10 mouse cellular contexts compared by ENCODE assay signal in the genomic region with DNA sequence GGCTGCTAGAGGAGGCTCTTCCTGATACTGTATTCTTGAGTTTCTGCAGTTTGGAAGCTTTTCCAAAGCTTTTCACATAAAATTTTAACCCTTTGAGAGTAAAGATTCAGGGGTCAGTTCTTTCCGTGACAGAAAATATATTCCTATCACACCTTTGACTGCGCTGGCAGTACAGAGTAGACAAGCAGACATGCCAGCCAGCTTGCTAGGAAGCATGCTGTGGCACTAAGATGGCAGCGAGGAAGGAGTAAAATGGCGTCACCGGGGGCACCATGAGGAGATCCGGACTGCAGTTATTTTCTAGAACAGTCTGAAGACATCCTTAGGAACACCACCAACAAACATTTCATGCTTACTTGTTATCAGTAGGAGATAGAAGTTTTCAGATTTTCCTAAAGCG. TPM values are rescaled to one million over a fixed set of nuclear protein-coding genes. Genes with fewer than 3 reads are reported as not detected.
DNase-seq lines count a peak whose midpoint lies in the region; ATAC-seq and TF ChIP-seq lines count a peak whose summit lies in the region.
"Had no signal": no experiment of that assay in that cellular context is flagged by ENCODE, and none has a peak within 500 bp of the region (broad histone marks: within the 10 kb centered on the region; RNA-seq: fewer than 3 reads in every experiment).

No protein-coding gene starts in this region.

- no peak for TF ChIP-seq CTCF in layer of hippocampus, adult 2 months (conservative IDR thresholded peaks at IDR 0.05)
- no peak for TF ChIP-seq CTCF in forebrain, postnatal 0 days (IDR thresholded peaks at IDR 0.05; ENCODE audit: low read depth)
- no peak for TF ChIP-seq CTCF in midbrain, postnatal 0 days (IDR thresholded peaks at IDR 0.05)

- no peak overlapping the region for H3K9ac ChIP-seq in embryonic facial prominence, embryonic 12.5 days
- H3K9ac ChIP-seq in forebrain, postnatal 0 days = peak overlapping the region; percentile 7; the same call in 1 of the 2 replicates
- H3K9ac ChIP-seq in midbrain, postnatal 0 days (replicated peaks; ENCODE audit: low read length, poor library complexity, severe bottlenecking) = peak overlapping the region; percentile 9; the same call in 1 of the 2 replicates

- H3K4me2 ChIP-seq in embryonic facial prominence, embryonic 12.5 days (replicated peaks) = peak overlapping the region; percentile 30
- peak overlapping the region; percentile 41 for H3K4me2 ChIP-seq in forebrain, postnatal 0 days (ENCODE audit: low read depth)
- peak overlapping the region; percentile 43 for H3K4me2 ChIP-seq in midbrain, postnatal 0 days (ENCODE audit: low read depth, low read length, poor library complexity, severe bottlenecking)

- ATAC-seq in embryonic facial prominence, embryonic 12.5 days (ENCODE audit: insufficient number of reproducible peaks, insufficient read depth, low FRiP score, low TSS enrichment) = no peak
- ATAC-seq in forebrain, postnatal 0 days = no peak
- ATAC-seq in midbrain, postnatal 0 days (ENCODE audit: low FRiP score) = no peak
- ATAC-seq in cerebellum, adult (ENCODE audit: insufficient number of reproducible peaks, low FRiP score, low TSS enrichment) = no peak

- no peak for DNase-seq in layer of hippocampus, adult 2 months (ENCODE audit: low spot score in 2 of 2)
- no peak for DNase-seq in layer of hippocampus, adult 9-10 months (ENCODE audit: low spot score)
- no peak for DNase-seq in forebrain, postnatal 0 days
- no peak for DNase-seq in midbrain, postnatal 0 days (ENCODE audit: low spot score)
- no peak for DNase-seq in frontal cortex, postnatal 25 days (ENCODE audit: low spot score in 2 of 2)
- DNase-seq: kidney, postnatal 36 days; left cerebral cortex, postnatal 4 days had no signal

- no peaks in the 10 kb centered on the region for H3K36me3 ChIP-seq in embryonic facial prominence, embryonic 12.5 days
- no peaks in the 10 kb centered on the region for H3K36me3 ChIP-seq in forebrain, postnatal 0 days (ENCODE audit: insufficient read depth)
- H3K36me3 ChIP-seq in midbrain, postnatal 0 days (ENCODE audit: insufficient read depth, low read length) = no peaks in the 10 kb centered on the region; the same call in 1 of the 2 replicates

- peak overlapping the region; percentile 93 for H3K27ac ChIP-seq in layer of hippocampus, adult 2 months
- H3K27ac ChIP-seq in embryonic facial prominence, embryonic 12.5 days = peak overlapping the region; percentile 77
- H3K27ac ChIP-seq in forebrain, postnatal 0 days (ENCODE audit: low read depth, low read length) = no peak overlapping the region
- H3K27ac ChIP-seq in midbrain, postnatal 0 days (ENCODE audit: low read depth, low read length) = peak overlapping the region; percentile 34

- peak overlapping the region; percentile 68 for H3K4me3 ChIP-seq in layer of hippocampus, adult 2 months
- no peak overlapping the region for H3K4me3 ChIP-seq in embryonic facial prominence, embryonic 12.5 days
- peak overlapping the region; percentile 22; the same call in 1 of the 2 replicates for H3K4me3 ChIP-seq in forebrain, postnatal 0 days (ENCODE audit: low read depth, low read length)
- H3K4me3 ChIP-seq in midbrain, postnatal 0 days (ENCODE audit: low read depth, low read length) = peak overlapping the region; percentile 25
- H3K4me3 ChIP-seq: erythroblast, embryonic 14.5 days had no signal

- H3K27me3 ChIP-seq in embryonic facial prominence, embryonic 12.5 days = no peaks in the 10 kb centered on the region
- no peaks in the 10 kb centered on the region for H3K27me3 ChIP-seq in forebrain, postnatal 0 days (ENCODE audit: insufficient read depth, low read length)
- no peaks in the 10 kb centered on the region for H3K27me3 ChIP-seq in midbrain, postnatal 0 days (ENCODE audit: insufficient read depth, low read length)

- H3K4me1 ChIP-seq in embryonic facial prominence, embryonic 12.5 days = peaks cover 39% of the 10 kb centered on the region; the same call in 1 of the 2 replicates
- H3K4me1 ChIP-seq in forebrain, postnatal 0 days (ENCODE audit: insufficient read depth) = peaks cover 9% of the 10 kb centered on the region
- H3K4me1 ChIP-seq in midbrain, postnatal 0 days (ENCODE audit: insufficient read depth, low read length) = peaks cover 16% of the 10 kb centered on the region

- 87% methylated on average over 7 of the region's 7 CpGs for WGBS in embryonic facial prominence, embryonic 12.5 days
- 85% methylated on average over 7 of the region's 7 CpGs for WGBS in forebrain, postnatal 0 days
- WGBS in midbrain, postnatal 0 days = 85% methylated on average over 7 of the region's 7 CpGs

- H3K9me3 ChIP-seq in embryonic facial prominence, embryonic 12.5 days = no peaks in the 10 kb centered on the region
- no peaks in the 10 kb centered on the region for H3K9me3 ChIP-seq in forebrain, postnatal 0 days (ENCODE audit: low read length)
- H3K9me3 ChIP-seq in midbrain, postnatal 0 days (ENCODE audit: low read length) = no peaks in the 10 kb centered on the region

RNA-seq across cellular contexts. Expression of a gene that starts 55.9 kb away (rescaled TPM):
- 10 to 100 TPM; 62.9 to 66.3 TPM for total RNA-seq in layer of hippocampus, adult 2 months (2021)
- 110 TPM in 2 replicates for polyA plus RNA-seq in embryonic facial prominence, embryonic 12.5 days (2016; fragmentation: Nextera tagmentation; extraction: Ambion mirVana)
- total RNA-seq in forebrain, postnatal 0 days (2014; rRNA removed) = 43.7 and 44.5 TPM in 2 replicates
- polyA plus RNA-seq in forebrain, postnatal 0 days (2015; fragmentation: Nextera tagmentation; extraction: Ambion mirVana) = 31.4 and 36.7 TPM in 2 replicates
- 47.9 and 65.3 TPM in 2 replicates for total RNA-seq in midbrain, postnatal 0 days (2014; rRNA removed)
- polyA plus RNA-seq in midbrain, postnatal 0 days (2015; fragmentation: Nextera tagmentation; extraction: Ambion mirVana) = 38.4 and 39.9 TPM in 2 replicates

RNA-seq across cellular contexts. Expression of a gene that starts 58.7 kb away (rescaled TPM):
- total RNA-seq in layer of hippocampus, adult 2 months (2021) = 1 to 10 TPM in 1 of 2 experiments, under 1 TPM in 1; 0.54 to 1.0 TPM
- polyA plus RNA-seq in embryonic facial prominence, embryonic 12.5 days (2016; fragmentation: Nextera tagmentation; extraction: Ambion mirVana) = 0.12 TPM in 1 of 2 replicates, not detected in the other
- 0.29 TPM in 1 of 2 replicates, not detected in the other for total RNA-seq in forebrain, postnatal 0 days (2014; rRNA removed)
- polyA plus RNA-seq in forebrain, postnatal 0 days (2015; fragmentation: Nextera tagmentation; extraction: Ambion mirVana) = 0.08 and 0.12 TPM in 2 replicates
- not detected in 2 replicates for total RNA-seq in midbrain, postnatal 0 days (2014; rRNA removed)
- polyA plus RNA-seq in midbrain, postnatal 0 days (2015; fragmentation: Nextera tagmentation; extraction: Ambion mirVana) = 0.05 and 0.17 TPM in 2 replicates
- polyA plus RNA-seq: erythroblast, embryonic 14.5 days had no signal
